Mouse (Mus musculus): ENCODE measurements around the gene Zmynd19. TPM values are rescaled to one million over a fixed set of nuclear protein-coding genes. Genes with fewer than 3 reads are reported as not detected.

The Zmynd19 gene
- total RNA-seq (2023), result 10 to 100 TPM; 12.1 to 13.1 TPM

DNA sequence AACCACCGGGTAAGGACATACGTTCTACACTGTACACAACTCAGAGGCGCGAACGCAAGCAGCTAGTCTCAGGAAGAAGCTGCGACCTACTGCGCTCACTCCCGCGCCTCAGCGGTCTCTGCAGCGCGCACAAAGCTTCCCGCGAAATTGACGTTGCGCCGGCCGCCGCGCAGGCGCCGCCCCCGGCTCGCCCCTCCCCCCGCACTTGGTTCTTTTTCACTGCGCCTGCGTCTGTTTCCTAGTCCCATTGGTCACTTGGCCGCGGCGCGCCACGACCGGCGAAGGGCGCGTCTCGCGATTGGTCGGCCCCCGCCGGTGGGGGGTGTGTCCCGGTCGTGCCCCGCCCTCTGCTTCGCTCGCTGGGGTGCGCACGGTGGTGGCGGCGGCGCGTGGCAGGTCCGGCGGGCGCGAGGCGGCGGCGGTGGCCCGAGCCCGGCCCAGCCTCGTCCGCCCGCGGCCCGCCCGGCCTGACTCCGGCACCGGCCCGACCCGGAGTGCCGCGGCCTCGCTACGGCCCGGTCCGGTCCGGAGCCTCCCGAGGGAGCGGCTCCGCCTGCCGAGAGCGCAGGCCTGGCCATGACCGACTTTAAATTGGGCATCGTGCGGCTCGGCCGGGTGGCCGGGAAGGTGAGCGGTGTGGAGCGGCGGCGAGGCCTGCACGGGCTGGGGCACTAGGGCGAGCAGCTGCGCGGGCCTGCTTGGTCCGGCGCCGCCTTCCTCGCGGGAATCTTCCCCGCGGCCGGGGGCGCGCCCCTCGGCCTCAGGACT is at the start of gene Zmynd19:
Gene Zmynd19, plus strand, starts transcription at position 372 of the 768 bp plus-strand sequence.

DNA sequence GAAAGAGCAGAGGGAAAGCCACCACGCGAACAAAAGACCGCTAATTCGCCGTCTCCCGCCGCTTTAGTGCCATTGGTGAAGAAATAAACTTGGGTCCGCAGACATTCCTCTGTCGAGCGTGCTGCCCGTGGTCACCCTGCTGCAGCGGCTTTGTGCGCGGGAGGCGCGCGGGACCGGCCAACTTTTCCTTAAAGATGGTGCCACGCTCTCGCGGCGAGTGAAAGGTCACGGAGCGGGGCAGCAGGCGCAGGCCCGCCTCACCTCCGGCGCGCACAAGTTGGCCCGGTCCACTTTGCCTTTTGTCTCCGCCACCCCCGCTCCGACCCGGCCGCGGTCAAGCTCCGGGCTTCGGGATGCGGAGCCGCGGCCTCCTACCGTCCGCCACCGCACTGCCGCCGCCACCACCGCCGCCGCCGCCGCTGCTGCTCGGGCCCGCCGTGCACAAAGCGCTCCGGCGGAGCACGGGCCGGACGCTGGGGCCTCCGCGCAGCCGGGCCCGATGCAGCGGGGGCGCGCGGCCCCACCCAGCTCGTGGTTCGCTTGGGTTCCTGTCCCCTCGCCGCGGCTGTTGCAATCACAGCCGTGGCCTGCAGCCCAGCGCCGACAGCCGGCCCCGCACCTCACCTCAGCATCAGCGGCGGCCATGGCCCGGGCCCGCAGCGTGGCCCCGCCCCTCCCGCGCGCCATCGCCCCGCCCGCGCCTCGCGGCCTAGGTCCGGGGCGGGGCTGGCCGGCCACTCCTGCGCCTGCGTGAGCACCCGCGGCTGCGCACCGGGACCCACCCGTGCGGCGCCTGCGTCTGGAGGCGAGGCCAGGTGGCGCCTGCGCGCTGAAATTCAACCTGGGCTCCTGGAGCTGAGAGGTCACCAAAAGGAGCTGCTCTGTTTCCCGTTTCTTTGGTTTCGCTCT is 30.4 kb upstream of the Zmynd19 start, which contains the start of gene Ehmt1:
Gene Ehmt1, minus strand, starts transcription at position 685 of the 909 bp plus-strand sequence.

DNA sequence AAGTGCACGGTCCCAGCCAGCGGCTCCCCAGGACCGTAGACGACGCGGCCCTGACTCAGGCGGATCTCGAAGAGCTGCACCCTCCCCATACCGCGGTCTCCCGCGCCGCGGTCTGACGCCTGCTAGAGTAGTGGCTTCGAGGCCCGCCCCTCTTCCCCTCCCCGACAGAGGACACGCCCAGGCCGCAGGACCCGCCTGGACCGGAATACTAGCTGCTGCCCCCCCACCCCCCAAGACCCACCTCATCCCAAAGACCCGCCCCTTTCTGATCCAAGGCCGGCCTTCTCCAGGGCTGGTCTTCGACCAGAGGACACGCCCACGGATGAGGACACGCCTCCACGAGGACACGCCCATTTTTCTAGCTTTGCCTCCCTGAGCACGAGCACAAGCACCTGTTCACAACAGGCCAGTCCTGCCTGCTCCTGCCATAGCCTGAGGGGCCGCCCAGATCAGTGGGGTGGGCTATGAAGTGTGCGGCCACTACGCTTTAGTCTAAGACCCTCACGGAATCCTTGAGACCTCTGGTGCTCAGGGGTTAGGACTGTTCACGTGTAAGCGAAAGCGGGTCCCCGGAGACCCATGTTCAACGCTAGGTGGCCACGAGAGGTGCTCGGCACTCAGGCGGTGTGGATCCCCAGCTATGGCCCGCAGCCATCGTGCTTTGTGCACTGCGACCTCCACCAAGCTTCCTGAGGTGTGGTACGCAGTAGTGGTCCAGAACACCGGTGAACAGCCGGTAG is 14.4 kb upstream of the Zmynd19 start, which contains the start of gene Arrdc1:
Gene Arrdc1, minus strand, starts transcription at position 196 of the 740 bp plus-strand sequence.

DNA sequence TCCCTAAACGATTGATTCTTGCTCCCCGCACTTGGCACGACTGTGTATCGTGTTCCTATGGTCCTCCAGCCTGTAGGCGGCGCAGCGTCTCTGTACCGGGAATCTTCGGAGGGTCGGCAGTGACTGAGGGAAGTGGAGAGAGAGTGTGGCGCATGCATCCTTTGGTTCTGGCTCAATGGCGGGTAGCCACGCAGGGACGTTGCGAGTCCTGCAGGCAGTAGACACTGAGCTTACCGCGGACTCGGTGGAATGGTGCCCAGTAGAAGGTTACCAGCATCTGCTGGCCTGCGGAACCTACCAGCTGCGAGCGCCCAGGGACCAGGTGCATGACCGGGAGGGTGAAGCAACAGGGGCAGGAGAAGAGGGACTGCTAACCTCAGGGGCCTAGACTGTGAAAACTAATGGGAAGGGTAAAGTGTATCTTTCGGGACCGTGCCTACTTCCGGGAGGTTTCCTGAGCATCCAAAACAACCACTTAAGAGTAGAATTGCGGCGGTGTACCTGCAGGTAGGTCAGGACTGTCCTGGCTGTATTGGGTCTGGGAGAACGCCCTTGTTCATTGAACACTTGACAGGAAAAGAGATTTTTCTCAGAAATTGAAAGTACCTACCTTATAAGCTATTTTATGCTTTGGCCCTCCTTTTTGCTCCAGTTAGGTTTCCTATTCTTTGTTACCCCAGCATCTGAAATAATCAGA is 12.9 kb downstream of the Zmynd19 start, which contains the start of gene Dph7:
Gene Dph7, plus strand, starts transcription at position 97 of the 697 bp plus-strand sequence.

DNA sequence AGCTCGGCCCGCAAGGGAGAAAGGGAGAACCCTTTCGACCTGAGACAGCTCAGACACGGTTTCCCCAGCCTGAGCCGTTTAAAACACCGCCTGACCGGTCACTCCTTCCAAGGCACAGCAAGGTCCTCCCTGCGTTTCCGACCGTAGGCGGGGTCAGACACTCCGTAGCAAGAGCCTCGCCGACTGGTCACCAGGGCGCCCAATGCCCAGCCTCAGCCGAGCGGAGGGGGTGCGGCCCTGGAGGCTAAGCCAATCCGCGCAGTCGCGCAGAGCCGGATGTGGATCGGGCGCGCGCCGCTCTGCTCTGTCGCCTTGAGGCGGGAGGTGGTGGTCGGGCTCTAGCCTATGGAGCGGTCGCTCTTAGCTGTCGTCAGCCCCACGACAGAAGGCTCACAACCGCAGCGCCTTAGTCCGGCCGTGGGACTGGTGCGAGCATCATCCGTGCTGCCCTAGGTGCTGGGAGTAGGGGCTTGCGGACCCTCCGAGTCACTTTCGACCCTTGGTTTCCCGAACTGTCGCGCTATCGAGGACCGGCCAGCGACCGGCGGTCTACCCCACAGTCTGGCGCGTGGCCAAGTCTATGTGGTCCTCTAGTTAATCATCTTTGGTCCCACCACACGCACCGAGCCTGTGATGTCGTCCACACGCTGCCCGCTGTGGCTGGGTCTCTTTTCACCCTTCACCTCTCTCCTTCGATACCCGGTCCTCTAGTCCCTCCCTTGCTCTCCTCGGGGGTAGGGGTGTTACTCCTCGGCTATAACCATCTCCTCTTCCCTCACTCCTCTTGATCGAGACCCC is 25.5 kb downstream of the Zmynd19 start, which contains the start of gene Mrpl41:
Gene Mrpl41, minus strand, starts transcription at position 193 of the 798 bp plus-strand sequence.

DNA sequence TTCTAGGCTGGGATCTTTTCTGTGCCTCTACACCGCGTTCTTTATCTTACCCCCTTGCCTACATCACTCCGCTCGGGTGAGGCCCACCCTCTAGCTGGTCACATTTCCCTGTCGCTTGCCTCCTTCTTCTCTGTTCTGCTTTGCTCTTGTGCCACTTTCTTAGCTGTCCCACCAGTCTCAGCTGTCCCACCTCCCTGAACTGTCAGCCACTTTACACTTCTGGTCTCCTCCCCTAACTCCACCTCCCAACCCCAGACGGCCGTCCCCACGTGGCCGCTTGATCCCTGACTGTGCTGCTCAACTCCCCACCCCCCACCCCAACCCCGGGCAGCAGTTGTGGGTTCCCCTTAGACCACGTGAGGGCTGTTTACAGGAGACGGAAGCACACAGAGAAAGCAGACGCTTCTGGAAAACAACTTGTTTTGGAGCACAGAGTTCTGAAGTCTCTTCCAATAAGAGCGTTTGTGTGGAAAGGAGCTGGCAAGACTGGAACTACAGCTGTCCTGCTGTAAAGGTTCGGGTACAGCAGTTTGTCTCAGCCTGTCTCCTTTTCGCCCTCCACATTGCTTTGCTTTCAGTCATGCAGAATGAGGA is 26.2 kb downstream of the Zmynd19 start, which contains the start of gene Pnpla7:
Gene Pnpla7, plus strand, starts transcription at position 330 of the 594 bp plus-strand sequence.

Other genes starting within 250 kb of the Zmynd19 start
- gene Cacna1b, start 186.6 kb upstream of the Zmynd19 start, total RNA-seq (2023), result 1 to 10 TPM in 1 of 2 experiments, under 1 TPM in 1; 0.64 to 1.3 TPM
- gene Ehmt1, start 30.2 kb upstream of the Zmynd19 start, total RNA-seq (2023), result 10 to 100 TPM; 57.9 to 58.5 TPM
- 100 to 1,000 TPM in 1 of 2 experiments, 10 to 100 TPM in 1; 96.4 to 107 TPM for gene Arrdc1, start 14.5 kb upstream of the Zmynd19 start, total RNA-seq (2023)
- gene Dph7, start 12.6 kb downstream of the Zmynd19 start, total RNA-seq (2023), result 1 to 10 TPM; 4.1 to 6.6 TPM
- 10 to 100 TPM; 21.1 to 21.2 TPM for gene Mrpl41, start 25.3 kb downstream of the Zmynd19 start, total RNA-seq (2023)
- gene Pnpla7, start 26.2 kb downstream of the Zmynd19 start, total RNA-seq (2023), result 100 to 1,000 TPM; 167 to 204 TPM
- gene Nsmf, start 104.6 kb downstream of the Zmynd19 start, total RNA-seq (2023), result 10 to 100 TPM; 12.8 to 16.5 TPM
- gene Entpd8, start 130.5 kb downstream of the Zmynd19 start, total RNA-seq (2023), result not detected
- gene Noxa1, start 145.4 kb downstream of the Zmynd19 start, total RNA-seq (2023), result not detected
- gene Nrarp, start 231.0 kb downstream of the Zmynd19 start, total RNA-seq (2023), result 1 to 10 TPM in 1 of 2 experiments, under 1 TPM in 1; 0.86 to 1.8 TPM
- gene Tor4a, start 247.1 kb downstream of the Zmynd19 start, total RNA-seq (2023), result 10 to 100 TPM; 40.2 to 43.9 TPM